Mouse (Mus musculus) spleen, postnatal 10 days (tissue): ENCODE measurements at regions not wholly inside any gene's neighbourhood (a gene's known extent, or its start where the extent isn't known, plus 50 kb on each side); places are given as distances from the start of the nearest gene placed in this dataset.
A peak's percentile ranks its signal among the peaks of the same experiment; 100 is the strongest.

Experiments
- DNase-seq, 2 experiments: peaks; one replicate each; pipeline ENCODE4 v3.0.0; 2021 to 2022; ENCODE audit warnings: low spot score in 2 of 2

GRCm38 (mm10) chr2:174848981-174849681, 88.7 kb downstream of the Edn3 start:
- DNase-seq = no peak

DNA sequence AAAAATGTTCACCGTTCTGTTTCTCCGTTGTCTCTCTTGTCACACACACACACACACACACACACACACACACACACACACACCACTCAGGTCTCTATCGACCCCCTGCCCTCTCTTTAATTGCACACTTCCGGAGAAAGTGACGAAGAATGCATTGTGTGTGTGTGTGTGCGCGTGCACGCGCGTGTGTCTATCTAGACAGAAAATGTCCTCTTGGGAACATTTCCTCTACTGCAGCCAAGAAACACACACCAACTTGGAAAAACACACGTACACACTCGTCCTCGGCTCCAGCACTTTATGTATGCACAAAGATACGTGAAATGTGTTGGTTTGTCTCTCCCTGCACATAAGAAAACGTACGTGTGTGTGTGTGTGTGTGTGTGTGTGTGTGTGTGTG, 90.4 kb downstream of the Edn3 start:
- no peak for DNase-seq

GRCm38 (mm10) chr2:174851525-174852330, 91.3 kb downstream of the Edn3 start:
- peak; percentile 39 to 76 for DNase-seq

GRCm38 (mm10) chr2:174853786-174854185, 93.4 kb downstream of the Edn3 start:
- no peak for DNase-seq

DNA sequence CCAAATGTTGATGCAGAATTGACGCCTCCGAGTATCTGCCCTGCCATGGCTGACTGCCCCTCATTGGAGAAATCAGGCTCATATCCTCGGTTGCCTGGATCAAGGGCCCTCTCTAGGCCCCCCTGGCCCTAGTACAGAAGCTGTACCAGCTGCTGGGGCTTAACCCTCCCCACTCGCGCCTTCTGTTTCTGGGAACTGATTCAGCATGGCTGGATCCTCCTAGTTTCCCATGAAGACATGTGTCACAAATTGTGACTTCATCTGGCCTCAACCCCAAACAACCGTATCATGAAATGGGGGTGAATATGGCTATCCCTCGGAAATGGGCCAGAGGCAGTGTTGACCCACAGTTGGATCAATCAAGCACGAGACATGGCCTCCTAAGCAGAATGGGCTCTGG, 95.1 kb downstream of the Edn3 start:
- no peak for DNase-seq

DNA sequence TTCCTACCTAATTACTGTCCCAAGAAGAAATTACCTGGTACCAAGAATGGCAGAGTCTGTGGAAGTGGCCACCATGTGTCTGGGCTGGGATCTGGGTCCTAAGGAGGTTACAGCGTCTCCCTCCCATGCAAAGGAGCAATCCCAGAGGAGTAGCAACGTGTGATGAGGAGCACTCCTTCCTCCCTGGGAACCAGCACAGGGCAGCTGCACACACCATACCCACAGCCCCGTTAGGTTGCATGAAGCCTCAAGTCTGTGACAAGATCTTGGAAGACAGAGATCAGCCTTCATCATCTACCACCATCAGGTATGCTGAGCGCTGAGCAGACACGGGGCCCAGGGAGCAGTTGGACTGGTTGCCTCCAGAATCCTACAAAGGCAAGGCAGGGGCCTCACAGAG, 95.7 kb downstream of the Edn3 start:
- DNase-seq = no peak

DNA sequence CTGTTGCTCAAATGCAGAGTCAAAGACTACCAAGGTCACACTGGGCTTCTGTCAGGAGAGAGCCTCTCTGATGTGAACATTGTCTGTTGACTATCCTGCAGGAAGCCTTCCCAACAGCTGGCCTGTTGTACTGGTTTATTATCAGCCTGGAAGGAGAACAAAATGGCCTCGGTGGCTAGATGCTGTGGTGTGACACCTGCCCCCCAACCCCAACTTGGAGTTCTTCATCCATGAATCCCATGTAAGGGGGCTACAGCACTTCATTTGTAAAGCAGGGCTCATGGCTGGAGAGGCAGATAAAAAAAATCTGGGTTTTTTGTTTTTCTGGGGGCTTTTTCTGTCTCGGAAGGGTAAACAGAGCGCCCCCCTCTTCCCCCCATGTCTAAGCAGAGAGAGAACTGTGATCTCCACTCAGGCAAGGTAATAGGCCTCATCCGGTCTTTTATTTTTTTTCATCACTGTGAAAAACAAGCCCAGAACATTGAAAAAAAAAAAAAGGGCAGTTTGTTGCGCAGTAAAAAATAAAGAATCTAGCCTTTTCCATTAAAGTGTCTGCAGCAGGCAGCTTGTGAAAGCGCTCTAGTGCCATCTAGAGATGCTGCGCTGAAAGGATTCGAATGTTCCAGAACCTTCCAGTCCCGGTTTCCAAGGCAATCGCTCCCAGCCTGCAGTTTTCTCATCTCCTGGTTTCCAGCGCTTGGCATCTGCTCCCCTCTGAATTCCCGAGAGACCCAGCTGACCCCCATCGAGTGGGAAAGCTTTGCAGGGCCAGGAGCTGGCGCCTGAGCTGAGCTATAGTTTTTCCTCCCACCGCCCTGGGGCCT, 97.8 kb downstream of the Edn3 start:
- DNase-seq = peak in 1 of 2 experiments; percentile 38

DNA sequence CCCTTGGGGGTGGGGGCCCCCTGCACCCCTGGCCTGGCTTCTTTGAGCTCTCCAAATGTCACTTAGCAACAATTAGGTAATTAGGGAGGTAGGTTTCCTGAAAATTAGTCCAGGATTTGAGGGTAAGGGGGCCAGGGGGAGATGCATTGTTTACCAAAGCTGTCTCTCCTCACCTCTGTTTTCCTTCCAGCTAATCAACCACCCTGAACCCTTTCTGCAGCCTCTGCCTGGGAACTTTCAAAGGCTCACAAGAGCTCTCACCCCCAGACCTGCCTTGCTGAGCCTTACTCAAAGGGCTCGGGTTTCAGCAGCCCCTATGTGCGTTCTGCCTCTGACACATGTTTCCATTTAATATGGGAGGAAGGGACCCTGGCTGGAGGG, 98.4 kb downstream of the Edn3 start:
- DNase-seq = no peak

GRCm38 (mm10) chr2:174859533-174859932, 99.1 kb downstream of the Edn3 start:
- DNase-seq = peak in 1 of 2 experiments; percentile 52

DNA sequence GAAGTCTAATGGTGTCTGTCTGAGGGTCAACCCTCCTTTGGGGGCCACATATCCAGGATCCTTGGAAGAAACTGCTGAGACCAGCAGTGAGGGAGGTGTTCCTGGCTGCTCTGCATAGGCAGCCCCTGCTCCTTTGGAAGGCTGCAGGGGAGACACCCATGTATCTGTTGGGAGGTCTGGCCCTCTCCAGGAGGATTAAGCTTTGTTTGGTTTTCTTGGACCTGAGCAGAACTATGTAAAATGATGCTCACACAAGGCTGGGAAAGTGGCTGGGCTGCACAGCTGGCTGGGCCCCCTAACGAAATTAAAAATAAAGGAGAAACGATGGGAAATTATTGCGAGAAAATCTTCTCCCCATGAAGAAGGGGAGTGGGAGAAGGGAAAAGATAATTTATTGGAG, 104.2 kb downstream of the Edn3 start:
- DNase-seq = no peak

DNA sequence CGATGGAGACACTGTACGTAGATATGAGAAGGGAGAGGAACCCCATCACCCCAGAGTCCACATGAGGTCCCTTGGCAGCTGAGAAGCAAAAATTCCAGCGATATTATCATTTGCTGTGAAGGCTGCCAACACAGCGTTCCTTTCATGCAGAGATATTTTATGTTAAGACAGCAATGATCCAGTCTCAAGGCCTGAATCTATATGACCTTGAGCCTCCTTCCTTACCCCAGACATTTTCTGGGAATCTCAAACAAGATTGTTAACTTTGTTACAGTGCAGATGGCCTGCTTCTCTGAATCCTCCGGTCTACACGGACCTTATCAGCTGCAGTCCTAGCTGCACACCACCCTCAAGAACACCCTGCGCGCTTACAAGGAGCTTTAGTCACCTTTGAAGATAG, 106.1 kb downstream of the Edn3 start:
- no peak for DNase-seq

DNA sequence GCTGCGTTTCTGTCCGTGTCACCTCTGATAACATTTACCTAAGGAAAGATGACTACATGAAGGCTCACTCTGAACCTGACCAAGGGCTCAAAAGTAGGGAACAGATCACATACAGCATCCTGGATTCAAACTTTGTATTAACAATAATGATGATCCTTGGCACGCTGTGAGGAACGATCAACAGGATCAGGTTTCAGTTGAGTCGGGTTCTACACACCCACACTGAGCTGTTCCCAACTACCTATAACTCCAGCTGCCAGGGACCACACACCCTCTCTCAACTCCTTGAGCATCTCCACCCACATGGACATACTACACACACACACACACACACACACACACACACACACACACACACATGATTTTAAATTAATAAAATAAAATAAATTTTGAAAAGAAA, 107.0 kb downstream of the Edn3 start:
- DNase-seq = no peak

- no peak for DNase-seq
Measured at GRCm38 (mm10) chr2:174868186-174868585, 107.8 kb downstream of the Edn3 start.

DNA sequence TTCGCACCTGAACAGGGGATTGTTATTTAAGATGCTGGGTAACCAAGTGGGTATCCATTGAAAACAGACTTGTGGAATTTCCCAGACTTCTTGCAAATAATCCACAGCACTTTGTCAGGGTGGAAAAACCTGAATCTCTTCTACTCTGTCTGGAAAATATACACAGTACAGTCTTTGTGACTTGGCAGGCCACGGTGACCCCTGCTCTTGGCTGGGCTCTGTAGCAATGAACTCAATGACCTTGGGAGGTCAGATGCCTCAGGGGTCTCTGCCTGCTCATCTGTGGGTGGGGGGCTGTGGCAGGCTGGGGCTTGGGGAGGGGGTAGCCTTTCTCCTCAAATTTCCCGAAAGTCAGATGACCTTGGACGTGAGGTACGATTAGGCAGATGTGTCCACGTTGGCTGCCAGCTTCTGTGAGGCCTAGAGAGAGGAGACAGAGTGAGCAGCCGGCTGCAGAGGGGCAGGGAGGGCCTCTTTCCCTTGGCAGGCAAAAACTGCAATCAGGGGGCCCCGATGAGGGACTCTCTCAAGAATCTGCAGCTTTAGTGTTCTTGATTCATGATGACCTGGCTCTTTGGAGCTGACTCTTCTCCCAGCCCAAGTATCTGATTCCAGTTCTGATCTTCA, 108.4 kb downstream of the Edn3 start:
- DNase-seq = no peak

- DNase-seq = peak in 1 of 2 experiments; percentile 42
Measured at GRCm38 (mm10) chr2:174870284-174870683, 109.9 kb downstream of the Edn3 start.

DNA sequence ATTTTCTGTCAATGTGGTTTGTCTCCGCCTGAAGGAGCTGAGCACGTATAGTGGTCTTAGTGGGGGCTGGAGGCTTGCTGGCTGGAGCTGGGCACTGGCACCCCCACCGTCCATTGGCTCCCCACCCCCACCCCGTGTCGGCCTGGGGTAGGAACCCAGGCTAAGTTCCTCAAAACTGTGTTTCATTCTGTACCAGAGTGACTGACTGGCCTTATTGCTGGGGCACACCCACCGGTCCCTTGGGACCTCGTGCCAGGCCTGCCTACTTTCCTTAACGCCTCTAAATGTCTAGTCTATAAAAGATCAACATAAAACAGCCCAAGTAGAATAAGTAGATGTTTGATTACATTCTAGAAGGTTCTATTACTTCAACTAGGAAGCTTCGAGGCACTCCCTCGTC, 110.8 kb downstream of the Edn3 start:
- peak in 1 of 2 experiments; percentile 78 for DNase-seq

DNA sequence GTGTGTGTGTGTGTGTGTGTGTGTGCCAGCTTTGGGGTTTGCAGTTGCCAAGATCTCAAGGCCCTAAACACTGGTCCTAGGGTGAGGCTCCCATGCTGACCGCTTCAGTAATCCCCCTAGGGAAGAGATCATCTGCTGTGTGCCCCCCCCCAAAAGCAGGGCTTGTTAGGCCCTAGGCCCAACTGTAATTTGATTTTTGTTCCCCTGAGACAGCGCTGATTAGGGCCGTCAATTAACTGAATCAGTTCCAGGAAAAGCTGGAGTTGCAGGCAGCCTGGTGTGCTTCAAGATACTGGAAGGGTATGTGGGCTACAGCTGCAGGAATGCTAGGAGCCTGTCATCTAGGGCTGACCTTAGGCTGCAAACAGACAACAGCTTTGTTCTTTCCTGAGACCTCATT, 111.4 kb downstream of the Edn3 start:
- DNase-seq = no peak

DNA sequence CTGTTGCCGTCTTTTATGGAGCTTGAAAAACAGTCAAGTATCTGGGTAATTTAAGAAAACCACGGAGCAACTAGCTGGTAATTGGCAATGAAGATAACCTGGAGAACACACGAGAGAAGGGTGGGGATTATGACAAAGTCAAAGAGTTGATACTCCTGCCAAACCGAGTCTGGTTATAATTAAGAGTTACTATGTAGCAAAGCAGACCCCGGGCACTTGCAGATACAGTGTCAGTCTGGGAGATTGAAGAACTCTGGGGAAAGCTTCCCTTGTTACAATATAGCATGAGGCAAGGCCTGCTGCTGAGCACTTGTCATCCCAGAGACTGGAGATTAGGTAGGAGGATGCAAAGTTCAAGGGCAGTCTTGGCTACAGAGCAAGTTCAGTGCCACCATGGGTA, 116.5 kb downstream of the Edn3 start:
- DNase-seq = no peak

DNA sequence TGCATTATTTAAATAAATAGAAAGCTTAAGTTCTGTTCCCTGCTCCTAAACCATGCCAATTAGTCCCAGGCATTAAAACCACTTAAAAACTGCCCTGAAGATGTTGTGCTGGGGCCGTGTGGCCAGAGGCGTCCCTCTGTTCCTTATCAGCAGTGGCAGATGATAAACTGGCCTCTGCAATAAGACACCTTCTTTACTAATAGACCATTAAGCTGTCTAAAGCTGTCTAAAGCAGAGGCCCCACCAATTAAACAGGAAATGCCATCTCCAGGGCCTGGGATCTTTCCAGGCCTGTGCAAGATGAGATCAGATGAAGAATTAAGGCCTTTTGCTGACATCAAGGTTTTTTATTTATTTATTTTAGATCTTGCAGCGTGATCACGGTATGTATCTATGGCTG, 118.6 kb downstream of the Edn3 start:
- no peak for DNase-seq

DNA sequence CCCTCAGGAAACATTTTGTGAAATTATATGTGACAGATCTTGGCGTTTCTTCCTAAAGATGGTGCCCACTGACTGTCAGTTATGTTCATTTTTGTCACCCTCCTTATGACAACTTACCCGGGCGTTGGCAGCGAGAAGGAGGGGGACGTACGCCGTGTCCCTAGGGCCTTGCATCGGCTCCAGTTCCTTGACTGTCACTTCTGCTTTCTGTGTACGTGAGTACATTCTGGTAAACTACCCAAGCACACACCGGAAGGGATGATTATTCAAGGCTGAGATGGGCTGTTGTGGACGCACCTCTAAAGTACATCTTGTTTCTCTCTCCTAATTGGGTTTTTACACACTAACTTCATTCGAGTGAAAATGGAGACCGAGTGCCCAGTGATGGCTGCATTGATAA, 120.2 kb downstream of the Edn3 start:
- DNase-seq = peak in 1 of 2 experiments; percentile 67

GRCm38 (mm10) chr2:174884232-174885225, 124.1 kb downstream of the Edn3 start:
- DNase-seq = no peak
